Mouse (Mus musculus): ENCODE measurements around the gene Krtcap2.
A peak's percentile ranks its signal among the peaks of the same experiment; 100 is the strongest.

GRCm38 (mm10) chr3:89227307-89228179, 18.2 kb upstream of the Krtcap2 start:
- no peak for TF ChIP-seq CTCF (IDR thresholded peaks at IDR 0.05; ENCODE audit: insufficient read depth, low read length)
- TF ChIP-seq POLR2A (IDR thresholded peaks at IDR 0.05; ENCODE audit: borderline replicate concordance, extremely low read depth, low read depth, low read length), result peak; percentile 69; the same call in 1 of the 2 replicates

All from lung, adult 2 months (tissue).